Mouse (Mus musculus) liver, adult 2 months (tissue): Measurements from ENCODE around the gene Nxf3.

ENCODE experiments used
- CTCF ChIP-seq: fragments of 200-500 bp; IDR thresholded peaks from 2 replicates; pipeline ENCODE4 v1.5.1; 2011; ENCODE audit warnings: low read depth, low read length, control low read depth
- POLR2A ChIP-seq: fragments of 200-500 bp; IDR thresholded peaks from 2 replicates; pipeline ENCODE4 v1.6.1; 2011; ENCODE audit warnings: low read length, control low read depth; ENCODE audit not compliant: insufficient read depth; ENCODE audit errors: extremely low read depth

DNA sequence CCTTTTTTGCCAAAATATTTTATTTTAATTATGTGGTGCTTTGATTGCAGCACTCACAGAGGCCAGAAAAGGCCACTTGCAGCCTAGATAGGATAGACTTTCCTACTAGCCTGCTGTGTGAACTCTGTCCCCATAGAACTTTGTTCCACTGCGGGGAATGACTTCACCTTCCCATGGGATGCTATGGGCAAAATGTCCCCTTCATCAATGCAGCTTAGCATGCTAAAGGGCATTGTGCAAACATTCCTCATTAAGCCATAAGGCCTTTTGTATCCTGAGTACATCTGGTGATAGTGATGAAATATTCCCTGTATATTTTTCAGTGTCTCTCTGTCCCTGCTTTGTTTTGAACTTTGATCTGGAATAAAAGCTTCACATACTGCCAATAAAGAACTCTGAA is 41.3 kb downstream of the Nxf3 start:
- TF ChIP-seq CTCF (no peak), POLR2A (no peak)
